Mouse (Mus musculus) forebrain, embryonic 12.5 days (tissue): ENCODE results near the gene Nuak1. TPM values are rescaled to one million over a fixed set of nuclear protein-coding genes. Genes with fewer than 3 reads are reported as not detected.

Experiments used
- ATAC-seq: fragments of 200-750 bp; cut with Nextera tagmentation; 2 replicates; pipeline ENCODE4 v1.8.0; 2017; ENCODE audit warnings: moderate TSS enrichment; ENCODE audit not compliant: low FRiP score
- H3K27ac ChIP-seq: fragments of 300-500 bp; sonication (generic); 2 replicates; pipeline ENCODE4 v1.5.1; 2016; ENCODE audit warnings: mild to moderate bottlenecking
- H3K27me3 ChIP-seq: fragments of 300-500 bp; sonication (generic); 2 replicates; pipeline ENCODE4 v1.6.1; 2016; ENCODE audit warnings: mild to moderate bottlenecking
- H3K36me3 ChIP-seq: fragments of 300-500 bp; sonication (generic); replicated peaks from 2 replicates; pipeline ENCODE4 v1.6.1; 2016; ENCODE audit warnings: mild to moderate bottlenecking
- H3K4me1 ChIP-seq: fragments of 300-500 bp; sonication (generic); 2 replicates; pipeline ENCODE4 v1.6.1; 2016
- H3K4me2 ChIP-seq: fragments of 300-500 bp; sonication (generic); 2 replicates; pipeline ENCODE4 v1.6.1; 2016; ENCODE audit warnings: mild to moderate bottlenecking, moderate library complexity
- H3K4me3 ChIP-seq: fragments of 300-500 bp; sonication (generic); replicated peaks from 2 replicates; pipeline ENCODE4 v1.5.1; 2016; ENCODE audit warnings: mild to moderate bottlenecking
- H3K9ac ChIP-seq: fragments of 300-500 bp; sonication (generic); 2 replicates; pipeline ENCODE4 v1.6.1; 2016; ENCODE audit warnings: mild to moderate bottlenecking
- H3K9me3 ChIP-seq: fragments of 300-500 bp; sonication (generic); 2 replicates; pipeline ENCODE4 v1.6.1; 2016
- WGBS: fragments of 180-500 bp; shearing (Covaris S2); methylation state at CpG from one replicate; pipeline ENCODE4 v1.1.7; 2016; 5-methylcytosine and 5-hydroxymethylcytosine counted together
- polyA plus RNA-seq: library from polyadenylated mRNA; unstranded; fragments of >200 nt; fragmentation: Nextera tagmentation; extraction: Ambion mirVana; gene quantifications from 2 replicates; pipeline ENCODE4 v1.2.1, GENCODE M21; 2016

Nuak1 gene
- polyA plus RNA-seq, 1 experiment from 2014 or later: 5.3 TPM

DNA sequence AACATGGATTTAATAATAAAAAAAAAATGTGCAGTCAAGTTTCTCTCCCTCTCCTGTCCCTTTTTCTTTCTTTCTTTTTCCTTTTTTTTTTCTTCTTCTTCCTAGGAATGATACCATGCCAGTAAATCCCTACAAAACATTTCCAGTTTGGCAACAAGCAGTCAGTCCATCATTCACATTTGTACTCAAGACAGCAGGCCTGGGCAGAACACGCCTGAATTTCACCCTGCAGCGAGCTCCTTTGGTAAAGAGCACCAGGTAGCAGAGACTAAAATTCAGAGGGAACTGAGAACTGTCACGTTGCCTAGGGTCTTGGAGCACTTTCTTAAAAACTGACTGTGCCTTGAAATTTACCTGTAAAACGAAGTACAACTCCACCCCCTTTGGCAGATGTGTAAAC, 69.2 kb downstream of the Nuak1 start:
- no peaks in the 10 kb centered on the region for H3K9me3 ChIP-seq
- no peak for ATAC-seq
- peaks cover 19% of the 10 kb centered on the region for H3K4me1 ChIP-seq
- no peak overlapping the region for H3K4me3 ChIP-seq
- no peak overlapping the region for H3K9ac ChIP-seq
- H3K27ac ChIP-seq: no peak overlapping the region
- peaks cover 19% of the 10 kb centered on the region for H3K36me3 ChIP-seq
- WGBS: 65% methylated on average over 4 of the region's 4 CpGs
- no peak overlapping the region for H3K4me2 ChIP-seq
- H3K27me3 ChIP-seq: no peaks in the 10 kb centered on the region

DNA sequence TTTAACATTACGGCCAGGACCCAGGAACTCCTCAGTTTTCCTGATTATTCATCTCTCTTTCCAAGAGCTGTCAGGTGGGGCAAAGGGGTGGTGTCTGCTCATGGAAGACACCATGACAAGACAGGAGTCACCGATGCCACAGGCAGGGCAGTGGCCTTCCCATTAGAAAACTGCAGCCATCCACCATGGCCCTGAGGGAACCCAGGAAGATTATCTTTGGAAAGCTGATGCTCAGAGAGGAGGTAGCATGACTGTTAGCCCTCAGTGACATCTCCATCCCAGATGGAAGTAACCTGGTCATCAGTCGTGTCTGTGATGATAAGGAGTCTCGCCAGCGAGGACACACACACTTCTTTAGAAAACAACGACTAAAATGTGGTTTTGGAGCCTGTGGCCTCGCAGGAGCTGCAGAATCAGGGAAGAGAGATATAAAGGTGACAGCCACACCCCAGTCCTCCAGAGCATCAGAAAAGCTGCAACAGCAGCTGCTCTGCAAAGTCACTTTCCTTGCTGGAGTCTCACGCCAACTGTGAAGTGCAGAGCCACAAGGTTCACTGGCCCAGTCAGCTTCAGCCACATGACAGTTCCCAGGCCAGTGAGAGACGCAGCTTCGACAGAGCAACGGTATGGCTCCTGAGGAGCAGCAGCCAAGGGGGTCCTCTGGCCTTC, 70.6 kb downstream of the Nuak1 start:
- H3K4me1 ChIP-seq: peaks cover 19% of the 10 kb centered on the region
- no peaks in the 10 kb centered on the region for H3K9me3 ChIP-seq
- no peak overlapping the region for H3K4me2 ChIP-seq
- H3K4me3 ChIP-seq: no peak overlapping the region
- no peak overlapping the region for H3K27ac ChIP-seq
- ATAC-seq: no peak
- no peak overlapping the region for H3K9ac ChIP-seq
- H3K36me3 ChIP-seq: peaks cover 15% of the 10 kb centered on the region
- no peaks in the 10 kb centered on the region for H3K27me3 ChIP-seq
- 91% methylated on average over 11 of the region's 11 CpGs for WGBS

DNA sequence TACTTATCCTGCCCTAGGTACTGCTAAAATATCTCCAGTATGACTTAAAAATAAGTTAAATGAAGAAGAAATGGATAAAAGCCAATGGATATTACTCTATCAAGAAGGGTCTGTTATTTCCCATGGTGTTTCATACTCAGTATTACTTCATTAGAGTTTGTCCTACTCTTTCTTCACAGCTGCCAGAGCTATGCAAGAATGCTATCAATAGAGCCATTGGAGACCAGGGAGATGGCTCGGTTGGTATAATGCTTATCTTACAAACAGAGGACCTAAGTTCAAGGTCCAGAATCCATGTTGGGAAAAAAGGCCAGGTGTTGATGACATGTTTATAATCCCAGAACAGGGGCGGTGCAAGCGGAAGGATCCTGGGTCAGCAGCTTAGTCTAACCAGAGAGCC, 72.2 kb downstream of the Nuak1 start:
- no peak overlapping the region for H3K4me2 ChIP-seq
- H3K27ac ChIP-seq: no peak overlapping the region
- peaks cover 19% of the 10 kb centered on the region for H3K4me1 ChIP-seq
- no peaks in the 10 kb centered on the region for H3K36me3 ChIP-seq
- WGBS: 94% methylated on average over 3 of the region's 3 CpGs
- no peak for ATAC-seq
- no peaks in the 10 kb centered on the region for H3K27me3 ChIP-seq
- no peak overlapping the region for H3K9ac ChIP-seq
- H3K4me3 ChIP-seq: no peak overlapping the region
- H3K9me3 ChIP-seq: no peaks in the 10 kb centered on the region

DNA sequence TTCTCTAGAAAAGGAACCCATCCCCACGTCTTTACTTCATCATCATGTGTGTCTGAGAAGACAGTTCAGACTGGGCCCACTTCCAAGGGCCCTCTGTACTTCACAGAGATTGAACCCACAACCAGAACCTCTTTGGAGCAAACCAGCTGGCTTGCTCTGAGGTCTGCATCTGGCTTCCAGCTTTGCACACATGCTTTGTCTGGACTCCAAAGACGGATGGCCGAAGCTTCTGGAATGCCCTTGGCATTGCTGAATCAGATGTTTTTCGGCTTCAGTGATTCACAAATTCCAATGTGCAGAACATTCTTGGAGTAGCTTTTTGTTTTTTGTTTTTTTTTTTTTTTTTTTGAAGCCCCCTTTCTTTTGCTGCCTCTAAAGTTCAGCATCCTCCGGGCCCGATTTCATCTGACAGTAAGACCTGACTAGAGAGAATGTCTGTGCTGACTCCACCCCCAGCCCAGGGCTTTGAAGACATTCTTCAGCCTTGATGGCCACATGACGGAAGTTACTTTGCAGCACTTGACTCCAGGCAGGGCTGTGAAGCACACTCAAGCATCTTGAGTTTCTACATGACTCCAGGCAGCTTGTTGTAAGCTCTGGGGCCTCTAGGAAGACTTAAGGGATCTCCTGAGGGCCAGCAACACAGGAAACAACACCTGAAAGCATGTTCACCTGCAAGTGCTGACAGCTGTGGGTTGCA, 75.1 kb downstream of the Nuak1 start:
- no peak for ATAC-seq
- Histone ChIP-seq H3K4me1 (no peaks in the 10 kb centered on the region), H3K4me2 (no peak overlapping the region), H3K9me3 (no peaks in the 10 kb centered on the region), H3K36me3 (no peaks in the 10 kb centered on the region), H3K9ac (no peak overlapping the region), H3K27ac (no peak overlapping the region), H3K4me3 (no peak overlapping the region), H3K27me3 (no peaks in the 10 kb centered on the region)
- 87% methylated on average over 7 of the region's 7 CpGs for WGBS

DNA sequence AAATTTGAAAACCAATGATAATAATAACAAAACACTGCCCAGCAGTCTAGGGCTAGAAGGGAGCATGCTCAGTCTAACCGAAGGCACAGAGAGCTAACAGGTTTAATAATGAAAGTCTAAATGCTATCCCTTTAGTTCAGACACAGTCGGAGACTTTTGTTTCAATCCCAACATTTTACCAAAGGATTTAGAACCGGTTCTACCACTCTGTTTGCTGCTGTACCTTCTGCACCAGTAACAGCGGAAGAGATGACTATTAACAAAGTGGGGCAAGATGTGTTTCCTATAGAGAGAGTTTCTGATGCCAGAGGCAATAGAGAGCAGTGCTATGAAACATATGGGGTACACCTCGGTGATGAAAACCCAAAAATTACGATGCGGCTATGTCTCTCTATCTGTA, 76.6 kb downstream of the Nuak1 start:
- 84% methylated on average over 7 of the region's 7 CpGs for WGBS
- Histone ChIP-seq H3K9ac (no peak overlapping the region), H3K9me3 (no peaks in the 10 kb centered on the region), H3K4me3 (no peak overlapping the region), H3K27me3 (no peaks in the 10 kb centered on the region), H3K4me1 (no peaks in the 10 kb centered on the region), H3K36me3 (no peaks in the 10 kb centered on the region), H3K27ac (no peak overlapping the region), H3K4me2 (no peak overlapping the region)
- no peak for ATAC-seq

DNA sequence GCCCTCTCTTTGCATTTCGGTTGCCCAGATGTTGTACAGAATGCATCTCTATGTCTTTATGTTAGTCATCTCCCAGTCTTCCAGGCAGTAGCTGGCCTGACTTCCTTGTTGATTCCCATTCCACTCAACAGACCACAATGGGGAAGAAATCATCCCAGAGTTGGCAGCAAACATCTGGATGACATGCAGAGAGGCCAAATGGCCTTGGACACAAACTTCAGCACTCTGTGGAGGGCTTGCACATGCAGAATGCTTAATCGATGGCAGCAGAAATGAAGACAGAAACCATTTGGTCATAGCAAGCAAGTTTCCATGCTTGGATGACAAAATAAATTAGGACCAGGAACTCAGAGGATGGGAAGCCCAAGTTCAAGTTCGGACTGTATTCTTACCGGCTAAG, 79.4 kb downstream of the Nuak1 start:
- H3K4me2 ChIP-seq: no peak overlapping the region
- 96% methylated on average over 4 of the region's 4 CpGs for WGBS
- no peaks in the 10 kb centered on the region for H3K9me3 ChIP-seq
- H3K9ac ChIP-seq: no peak overlapping the region
- no peaks in the 10 kb centered on the region for H3K36me3 ChIP-seq
- H3K27ac ChIP-seq: no peak overlapping the region
- H3K4me3 ChIP-seq: no peak overlapping the region
- ATAC-seq: no peak
- no peaks in the 10 kb centered on the region for H3K4me1 ChIP-seq
- no peaks in the 10 kb centered on the region for H3K27me3 ChIP-seq

DNA sequence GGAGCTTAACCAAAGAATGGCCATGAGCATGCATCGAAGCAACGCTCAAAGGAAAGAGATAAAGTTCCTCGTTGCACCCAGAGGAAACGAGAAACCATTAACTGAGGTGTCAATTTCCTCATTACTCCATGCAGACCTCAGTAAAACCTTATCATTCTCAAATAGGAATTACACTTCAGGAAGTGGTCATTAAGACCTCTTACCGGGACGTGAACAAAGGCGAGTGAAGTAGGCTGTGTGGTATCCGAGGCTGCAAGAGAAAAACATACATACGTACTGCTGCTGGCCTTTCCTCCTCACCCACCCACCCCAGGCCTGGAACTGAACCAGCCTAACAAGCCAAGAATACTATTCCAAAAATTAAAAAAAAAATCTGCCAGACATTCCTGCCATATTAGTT, 80.0 kb downstream of the Nuak1 start:
- no peaks in the 10 kb centered on the region for H3K9me3 ChIP-seq
- no peaks in the 10 kb centered on the region for H3K36me3 ChIP-seq
- H3K4me2 ChIP-seq: no peak overlapping the region
- no peak overlapping the region for H3K4me3 ChIP-seq
- H3K27ac ChIP-seq: no peak overlapping the region
- no peak for ATAC-seq
- no peak overlapping the region for H3K9ac ChIP-seq
- WGBS: 91% methylated on average over 9 of the region's 9 CpGs
- no peaks in the 10 kb centered on the region for H3K4me1 ChIP-seq
- no peaks in the 10 kb centered on the region for H3K27me3 ChIP-seq

DNA sequence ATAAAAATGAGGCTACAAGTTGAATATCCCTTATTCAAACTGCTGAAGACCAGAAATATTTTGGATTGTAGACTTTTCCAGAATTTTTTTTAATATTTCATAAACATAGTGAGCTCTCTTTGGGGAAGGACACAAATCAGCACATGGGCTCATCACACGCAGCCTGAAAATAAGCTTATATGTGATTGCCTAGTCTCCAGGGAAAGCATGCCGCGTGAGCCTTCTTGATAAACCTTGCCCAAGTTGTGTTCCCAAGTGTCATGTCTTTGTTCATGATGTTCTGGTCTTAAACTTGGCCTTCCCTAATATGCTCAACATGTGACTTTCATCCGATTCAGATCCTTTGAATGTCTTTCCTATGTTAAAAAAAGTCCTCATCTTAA, 81.7 kb downstream of the Nuak1 start:
- H3K9ac ChIP-seq: no peak overlapping the region
- no peak overlapping the region for H3K4me3 ChIP-seq
- H3K27me3 ChIP-seq: no peaks in the 10 kb centered on the region
- WGBS: 89% methylated on average over 4 of the region's 4 CpGs
- H3K4me1 ChIP-seq: no peaks in the 10 kb centered on the region
- no peak overlapping the region for H3K27ac ChIP-seq
- no peak for ATAC-seq
- H3K4me2 ChIP-seq: no peak overlapping the region
- no peaks in the 10 kb centered on the region for H3K9me3 ChIP-seq
- H3K36me3 ChIP-seq: no peaks in the 10 kb centered on the region

DNA sequence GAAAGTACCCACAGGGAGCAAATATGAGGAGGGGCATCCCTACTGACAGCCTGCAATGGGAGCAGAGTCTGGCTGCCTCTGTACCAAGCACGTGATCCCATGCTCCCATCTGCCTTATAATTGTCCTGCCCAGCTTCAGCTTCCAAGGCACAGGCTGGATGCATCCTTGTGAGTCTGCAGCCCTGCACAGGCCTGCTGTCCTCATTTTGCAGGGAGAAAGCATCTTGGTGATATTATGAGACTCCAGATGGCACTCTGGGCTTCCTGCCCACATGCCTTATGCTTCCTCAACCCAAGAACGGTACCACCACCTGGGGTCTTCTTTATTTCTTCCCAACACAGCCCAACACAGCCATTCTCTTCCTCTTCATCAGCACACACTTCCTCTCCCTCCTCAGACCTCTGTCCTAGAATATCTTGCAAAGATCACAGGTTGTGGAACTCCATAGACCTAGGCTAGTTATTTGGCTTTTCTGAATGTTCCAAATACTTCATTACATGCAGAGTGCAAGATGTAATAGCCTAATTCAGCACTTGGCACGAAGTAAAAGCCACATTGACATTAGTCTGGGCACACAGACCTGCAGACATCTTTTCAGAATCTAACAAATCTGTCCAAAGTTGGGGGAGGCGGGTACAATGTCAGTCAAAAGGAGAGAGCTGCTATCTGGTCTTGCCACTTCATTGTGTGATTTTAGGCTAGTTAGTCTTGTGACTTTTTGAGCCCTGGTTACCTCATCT, 82.2 kb downstream of the Nuak1 start:
- Histone ChIP-seq H3K9me3 (no peaks in the 10 kb centered on the region), H3K4me1 (no peaks in the 10 kb centered on the region), H3K4me2 (no peak overlapping the region), H3K36me3 (no peaks in the 10 kb centered on the region), H3K27ac (peak overlapping the region; percentile 50; the same call in 1 of the 2 replicates), H3K27me3 (no peaks in the 10 kb centered on the region), H3K9ac (no peak overlapping the region), H3K4me3 (no peak overlapping the region)
- ATAC-seq: peak; percentile 64; the same call in 1 of the 2 replicates
- 68% methylated on average over 4 of the region's 4 CpGs for WGBS

DNA sequence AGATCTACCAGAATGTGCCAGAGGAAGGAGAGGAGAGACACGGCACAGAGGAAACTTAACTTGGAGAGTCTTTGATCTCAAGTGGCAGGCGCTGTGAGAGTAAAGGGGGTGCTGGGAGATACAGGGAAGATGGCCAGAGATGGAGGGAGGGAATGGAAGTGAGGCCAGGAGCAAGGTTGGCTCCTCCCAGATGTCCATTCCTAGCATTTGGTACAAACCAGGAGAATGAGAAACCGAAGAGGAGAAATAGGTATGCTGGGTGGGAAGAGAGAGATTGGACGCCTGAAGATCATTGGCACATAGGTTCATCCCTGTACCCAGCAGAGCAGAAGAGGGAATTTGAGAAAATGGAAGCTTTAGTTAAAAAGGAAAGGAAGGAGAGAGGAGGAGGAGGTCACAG, 82.8 kb downstream of the Nuak1 start:
- 0 out of 2 replicates have a peak overlapping the region, but pooled peaks have one; percentile 19 for H3K27ac ChIP-seq
- 82% methylated on average over 4 of the region's 4 CpGs for WGBS
- H3K4me2 ChIP-seq: no peak overlapping the region
- H3K4me3 ChIP-seq: no peak overlapping the region
- ATAC-seq: no peak
- H3K9me3 ChIP-seq: no peaks in the 10 kb centered on the region
- H3K27me3 ChIP-seq: no peaks in the 10 kb centered on the region
- no peaks in the 10 kb centered on the region for H3K36me3 ChIP-seq
- no peaks in the 10 kb centered on the region for H3K4me1 ChIP-seq
- H3K9ac ChIP-seq: no peak overlapping the region

DNA sequence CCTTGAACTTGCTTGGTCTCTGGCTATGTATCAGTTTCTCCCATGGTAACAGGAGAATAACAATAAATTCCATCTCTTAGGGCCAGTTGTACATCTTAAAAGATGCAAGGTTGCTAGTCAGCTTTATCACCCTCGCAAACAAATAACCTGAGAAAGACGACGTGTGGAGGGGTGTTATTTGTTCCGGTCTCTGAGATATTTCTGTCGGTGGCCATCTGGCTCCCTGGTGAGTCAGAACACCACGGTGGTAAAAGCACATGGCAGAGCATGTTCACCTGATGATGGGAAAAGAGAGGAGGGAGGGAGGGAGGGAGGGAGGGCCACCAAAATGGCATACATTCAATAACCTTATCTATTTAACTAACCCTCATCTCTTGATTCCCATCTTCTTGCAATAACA, 86.1 kb downstream of the Nuak1 start:
- Histone ChIP-seq H3K9me3 (no peaks in the 10 kb centered on the region), H3K27ac (no peak overlapping the region), H3K4me2 (no peak overlapping the region), H3K9ac (no peak overlapping the region), H3K4me1 (no peaks in the 10 kb centered on the region), H3K27me3 (no peaks in the 10 kb centered on the region), H3K36me3 (no peaks in the 10 kb centered on the region), H3K4me3 (no peak overlapping the region)
- 77% methylated on average over 6 of the region's 6 CpGs for WGBS
- ATAC-seq: no peak

DNA sequence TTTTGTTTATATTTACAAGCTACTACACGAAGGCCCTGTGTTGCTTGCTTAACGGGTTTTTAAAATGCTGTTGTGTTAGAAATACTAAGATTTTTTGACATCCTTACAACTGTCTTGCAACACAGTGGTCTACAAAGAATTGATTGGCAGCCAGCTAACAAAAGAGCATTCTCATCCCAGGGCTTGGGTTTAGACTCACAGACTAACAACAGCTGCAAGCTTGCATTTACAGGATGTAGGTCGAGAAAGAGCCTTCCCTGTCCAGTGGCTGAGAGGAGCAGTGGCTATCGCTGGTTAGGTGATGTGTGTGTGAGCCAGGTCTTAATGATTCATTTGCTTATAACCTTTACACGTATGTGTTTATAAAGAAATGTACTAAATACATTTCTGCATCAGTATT, 94.7 kb downstream of the Nuak1 start:
- 56% methylated on average over 5 of the region's 5 CpGs for WGBS
- Histone ChIP-seq H3K36me3 (no peaks in the 10 kb centered on the region), H3K4me1 (no peaks in the 10 kb centered on the region), H3K9ac (no peak overlapping the region), H3K27ac (no peak overlapping the region), H3K9me3 (no peaks in the 10 kb centered on the region), H3K4me2 (no peak overlapping the region), H3K4me3 (no peak overlapping the region), H3K27me3 (no peaks in the 10 kb centered on the region)
- no peak for ATAC-seq
